Mouse (Mus musculus) intestine, embryonic 14.5 days (tissue): ENCODE measurements at regions not wholly inside any gene's neighbourhood (a gene's known extent, or its start where the extent isn't known, plus 50 kb on each side); places are given as distances from the start of the nearest gene placed in this dataset.

ENCODE experiments used
- ATAC-seq: fragments of 200-750 bp; cut with Nextera tagmentation; replicated peaks from 2 replicates; pipeline ENCODE4 v1.8.0; 2017; ENCODE audit warnings: low read depth, moderate number of reproducible peaks, moderate TSS enrichment, moderate library complexity; ENCODE audit not compliant: low FRiP score, low TSS enrichment
- DNase-seq: peaks from one replicate; pipeline ENCODE4 v3.0.0-alpha.2; 2018; ENCODE audit warnings: low spot score
- H3K27ac ChIP-seq: fragments of 300-500 bp; sonication (generic); 2 replicates; pipeline ENCODE4 v1.5.1; 2014; ENCODE audit warnings: low read depth, mild to moderate bottlenecking, control low read depth
- H3K27me3 ChIP-seq: fragments of 300-500 bp; sonication (generic); replicated peaks from 2 replicates; pipeline ENCODE4 v1.6.1; 2014; ENCODE audit warnings: low read length, control low read depth; ENCODE audit not compliant: control insufficient read depth, insufficient read depth
- H3K36me3 ChIP-seq: fragments of 300-500 bp; sonication (generic); 2 replicates; pipeline ENCODE4 v1.6.1; 2014; ENCODE audit warnings: low read length, control low read depth; ENCODE audit not compliant: control insufficient read depth, insufficient read depth
- H3K4me1 ChIP-seq: fragments of 300-500 bp; sonication (generic); replicated peaks from 2 replicates; pipeline ENCODE4 v1.6.1; 2014; ENCODE audit warnings: low read length, control low read depth, mixed read lengths; ENCODE audit not compliant: control insufficient read depth, insufficient read depth
- H3K4me2 ChIP-seq: fragments of 300-500 bp; sonication (generic); 2 replicates; pipeline ENCODE4 v1.6.1; 2014; ENCODE audit warnings: low read length
- H3K4me3 ChIP-seq: fragments of 300-500 bp; sonication (generic); 2 replicates; pipeline ENCODE4 v1.5.1; 2014; ENCODE audit warnings: low read depth, low read length, control low read depth, mixed read lengths
- H3K9ac ChIP-seq: fragments of 300-500 bp; sonication (generic); 2 replicates; pipeline ENCODE4 v1.6.1; 2014; ENCODE audit warnings: mild to moderate bottlenecking, low read length
- H3K9me3 ChIP-seq: fragments of 300-500 bp; sonication (generic); 2 replicates; pipeline ENCODE4 v1.6.1; 2016; ENCODE audit warnings: low read length, control low read depth; ENCODE audit not compliant: control insufficient read depth
- WGBS: fragments of 180-500 bp; shearing (Covaris S2); extraction: QIAGEN DNeasy Blood & Tissue Kit; methylation state at CpG from one replicate; pipeline ENCODE4 v1.1.7; 2014; 5-methylcytosine and 5-hydroxymethylcytosine counted together

DNA sequence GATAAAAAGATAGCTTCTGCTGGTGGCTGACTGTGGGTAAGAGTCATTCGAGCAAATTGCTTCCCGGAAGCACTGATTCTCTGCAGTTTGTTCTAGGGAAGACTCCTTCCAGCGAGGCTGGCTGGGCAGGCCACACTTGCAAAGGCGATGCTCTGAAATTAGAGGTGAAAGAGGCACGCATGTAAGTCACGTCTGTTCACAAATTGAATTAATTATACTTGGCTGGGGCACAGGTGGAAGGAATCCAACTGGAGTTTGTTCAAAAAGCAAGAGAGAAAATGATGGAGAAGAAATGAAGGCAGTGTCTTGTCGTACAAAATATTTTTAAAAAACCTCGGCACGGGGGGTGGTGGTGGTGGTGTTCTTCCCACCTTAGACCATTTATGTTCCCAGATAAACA lies 726.2 kb upstream of the Lrrc6 start:
- no peak overlapping the region for H3K9ac ChIP-seq
- no peaks in the 10 kb centered on the region for H3K9me3 ChIP-seq
- H3K27me3 ChIP-seq, result no peaks in the 10 kb centered on the region
- 79% methylated on average over 9 of the region's 9 CpGs for WGBS
- no peak overlapping the region for H3K4me3 ChIP-seq
- DNase-seq, result no peak
- H3K4me2 ChIP-seq, result no peak overlapping the region
- H3K36me3 ChIP-seq, result no peaks in the 10 kb centered on the region
- no peak for ATAC-seq
- peaks cover 5% of the 10 kb centered on the region; the same call in 1 of the 2 replicates for H3K4me1 ChIP-seq
- H3K27ac ChIP-seq, result no peak overlapping the region
